Mouse (Mus musculus): Measurements from ENCODE around the gene Ube2d3. TPM values are rescaled to one million over a fixed set of nuclear protein-coding genes. Genes with fewer than 3 reads are reported as not detected.

Ube2d3 gene
- total and polyA plus RNA-seq, 3 experiments = 590 to 1,803 (median 1,178) TPM

DNA sequence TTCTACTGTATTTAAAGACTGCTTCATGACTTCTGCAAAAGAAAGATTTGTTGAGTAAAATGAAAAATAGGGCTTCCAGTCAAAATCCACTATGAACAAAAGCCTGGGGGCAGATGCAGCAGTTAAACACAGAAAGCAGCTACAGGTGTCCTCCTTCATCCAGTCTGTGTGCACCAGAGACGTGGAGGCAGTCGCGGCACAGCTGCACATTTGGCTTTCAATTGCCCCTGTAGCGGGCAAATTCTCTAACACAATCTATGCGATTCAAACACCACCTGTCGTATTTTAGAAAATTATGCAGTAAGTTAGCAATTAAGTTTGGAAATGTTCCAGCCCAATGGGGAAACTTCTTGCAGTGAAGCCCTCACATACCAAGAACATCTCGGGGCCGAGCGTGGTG, 34.7 kb upstream of the Ube2d3 start:
- TF ChIP-seq GABPA (IDR thresholded peaks at IDR 0.05; ENCODE audit: insufficient replicate concordance, low read depth, low read length) = no peak
- TF ChIP-seq RCOR1 (conservative IDR thresholded peaks at IDR 0.05; ENCODE audit: low read depth, low read length) = no peak
- TF ChIP-seq RAD21 (IDR thresholded peaks at IDR 0.05; ENCODE audit: low read depth, low read length) = no peak
- no peak for TF ChIP-seq USF1 (IDR thresholded peaks at IDR 0.05; ENCODE audit: low read depth, low read length)
- 0 out of 2 replicates have a peak, but pooled peaks have one; percentile 28 for TF ChIP-seq CHD2 (IDR thresholded peaks at IDR 0.05; ENCODE audit: low read length)
- Histone ChIP-seq H3K36me3 (replicated peaks in 1 of 2; ENCODE audit: control insufficient read depth in 1 of 2, insufficient read depth in 1 of 2, low read length in 1 of 2) (peaks cover 14 to 35% of the 10 kb centered on the region in 2 experiments), H3K79me2 (replicated peaks; ENCODE audit: control insufficient read depth, extremely low read depth, insufficient read depth, poor library complexity, severe bottlenecking) (0 out of 2 replicates have a peak, but pooled peaks cover 2% of the 10 kb centered on the region), H3K4me1 (ENCODE audit: control insufficient read depth in 1 of 2, insufficient read depth in 2 of 2) (peaks cover 2 to 17% of the 10 kb centered on the region in 2 experiments; a peak in 3 of 4 replicates), H3K4me3 (replicated peaks in 1 of 3; ENCODE audit: low read depth in 2 of 3, low read length in 2 of 3, poor library complexity in 1 of 3) (no peak overlapping the region), H3K27me3 (replicated peaks) (no peaks in the 10 kb centered on the region), H3K27ac (ENCODE audit: insufficient read depth, low read depth) (no peak overlapping the region), H3K4me2 (ENCODE audit: insufficient read depth, low read depth, poor library complexity, severe bottlenecking) (no peak overlapping the region), H3K9me3 (replicated peaks; ENCODE audit: low read length) (no peaks in the 10 kb centered on the region), H3K9ac (ENCODE audit: insufficient read depth, low read depth) (no peak overlapping the region)
- DNase-seq (ENCODE audit: extremely low read depth) = no peak
- in situ Hi-C loops (cut with MboI; ENCODE audit: low pct_ligation_motif_present, low pct_unique_long_range_greater_than_20kb, low sequenced_read_pairs) = loop anchor here (5.0 kb wide), 3 partner anchors 111 to 324 kb away; no protein-coding TSS in a partner anchor
- dilution Hi-C loops (cut with MboI; ENCODE audit: extremely low pct_ligation_motif_present, extremely low pct_unique_long_range_greater_than_20kb, low sequenced_read_pairs) = no loop called here

DNA sequence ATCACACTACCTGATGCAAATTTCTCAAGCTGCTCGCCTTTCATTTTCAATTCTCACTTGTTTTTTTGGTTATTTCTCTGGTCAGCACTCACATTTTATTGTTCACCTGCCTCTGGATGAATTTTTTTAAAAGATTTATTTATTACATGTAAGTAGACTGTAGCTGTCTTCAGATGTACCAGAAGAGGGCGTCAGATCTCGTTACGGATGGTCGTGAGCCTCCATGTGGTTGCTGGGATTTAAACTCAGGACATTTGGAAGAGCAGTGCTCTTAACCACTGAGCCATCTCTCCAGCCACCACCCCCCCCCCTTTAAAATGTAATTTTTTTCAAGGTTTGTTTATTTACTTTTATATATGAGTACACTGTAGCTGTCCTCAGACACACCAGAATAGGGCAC, 34.1 kb upstream of the Ube2d3 start:
- Histone ChIP-seq H3K9me3 (replicated peaks; ENCODE audit: low read length) (no peaks in the 10 kb centered on the region), H3K27ac (ENCODE audit: insufficient read depth, low read depth) (no peak overlapping the region), H3K36me3 (replicated peaks in 1 of 2; ENCODE audit: control insufficient read depth in 1 of 2, insufficient read depth in 1 of 2, low read length in 1 of 2) (peaks cover 14 to 40% of the 10 kb centered on the region in 2 experiments), H3K79me2 (replicated peaks; ENCODE audit: control insufficient read depth, extremely low read depth, insufficient read depth, poor library complexity, severe bottlenecking) (peaks cover 2% of the 10 kb centered on the region; the same call in 1 of the 2 replicates), H3K4me2 (ENCODE audit: insufficient read depth, low read depth, poor library complexity, severe bottlenecking) (no peak overlapping the region), H3K9ac (ENCODE audit: insufficient read depth, low read depth) (no peak overlapping the region), H3K4me3 (replicated peaks in 1 of 3; ENCODE audit: low read depth in 2 of 3, low read length in 2 of 3, poor library complexity in 1 of 3) (no peak overlapping the region), H3K4me1 (ENCODE audit: control insufficient read depth in 1 of 2, insufficient read depth in 2 of 2) (peaks cover 2 to 17% of the 10 kb centered on the region in 2 experiments; a peak in 3 of 4 replicates), H3K27me3 (replicated peaks) (no peaks in the 10 kb centered on the region)
- no peak for DNase-seq (ENCODE audit: extremely low read depth)
- TF ChIP-seq RAD21 (IDR thresholded peaks at IDR 0.05; ENCODE audit: low read depth, low read length) = peak; percentile 3
- peak in 1 of 2 experiments; percentile 41; a peak in 2 of 4 replicates for TF ChIP-seq CTCF (conservative IDR thresholded peaks at IDR 0.05 in 1 of 2, IDR thresholded peaks at IDR 0.05 in 1 of 2; ENCODE audit: low read depth in 2 of 2, low read length in 2 of 2)
- TF ChIP-seq HCFC1 (IDR thresholded peaks at IDR 0.05; ENCODE audit: low read depth, low read length) = no peak
- no peak for TF ChIP-seq SMC3 (IDR thresholded peaks at IDR 0.05; ENCODE audit: low read depth, low read length)
- in situ Hi-C loops (cut with MboI; ENCODE audit: low pct_ligation_motif_present, low pct_unique_long_range_greater_than_20kb, low sequenced_read_pairs) = loop anchor here (5.0 kb wide), 3 partner anchors 112 to 323 kb away; no protein-coding TSS in a partner anchor
- dilution Hi-C loops (cut with MboI; ENCODE audit: extremely low pct_ligation_motif_present, extremely low pct_unique_long_range_greater_than_20kb, low sequenced_read_pairs) = no loop called here

- in situ Hi-C loops (cut with MboI; ENCODE audit: low pct_ligation_motif_present, low pct_unique_long_range_greater_than_20kb, low sequenced_read_pairs) (loop anchor here (5.0 kb wide), 3 partner anchors 112 to 323 kb away; no protein-coding TSS in a partner anchor), dilution Hi-C loops (cut with MboI; ENCODE audit: extremely low pct_ligation_motif_present, extremely low pct_unique_long_range_greater_than_20kb, low sequenced_read_pairs) (no loop called here)
- TF ChIP-seq TCF12 (IDR thresholded peaks at IDR 0.05; ENCODE audit: low read depth, low read length) = no peak
- no peak for TF ChIP-seq RCOR1 (conservative IDR thresholded peaks at IDR 0.05; ENCODE audit: low read depth, low read length)
- no peak for TF ChIP-seq ZMIZ1 (IDR thresholded peaks at IDR 0.05; ENCODE audit: low read depth, low read length)
- no peak for TF ChIP-seq JUND (conservative IDR thresholded peaks at IDR 0.05; ENCODE audit: low read depth, low read length)
- peak; percentile 28 for TF ChIP-seq RAD21 (IDR thresholded peaks at IDR 0.05; ENCODE audit: low read depth, low read length)
- no peak for TF ChIP-seq MAZ (IDR thresholded peaks at IDR 0.05; ENCODE audit: low read depth, low read length)
- no peak for TF ChIP-seq POLR2A (IDR thresholded peaks at IDR 0.05; ENCODE audit: low read depth, low read length)
- no peak for TF ChIP-seq POLR2AphosphoS2 (IDR thresholded peaks at IDR 0.05; ENCODE audit: low read depth, low read length)
- TF ChIP-seq CTCF (conservative IDR thresholded peaks at IDR 0.05 in 1 of 2, IDR thresholded peaks at IDR 0.05 in 1 of 2; ENCODE audit: low read depth in 2 of 2, low read length in 2 of 2) = peak in 1 of 2 experiments; percentile 34; a peak in 2 of 4 replicates
- no peak for TF ChIP-seq MXI1 (IDR thresholded peaks at IDR 0.05; ENCODE audit: low read depth, low read length)
- peak; percentile 27 for TF ChIP-seq SMC3 (IDR thresholded peaks at IDR 0.05; ENCODE audit: low read depth, low read length)
- TF ChIP-seq TBP (conservative IDR thresholded peaks at IDR 0.05; ENCODE audit: low read depth, low read length) = no peak
- no peak for TF ChIP-seq GABPA (IDR thresholded peaks at IDR 0.05; ENCODE audit: insufficient replicate concordance, low read depth, low read length)
- no peak for TF ChIP-seq NRF1 (IDR thresholded peaks at IDR 0.05; ENCODE audit: low read depth, low read length)
- no peak for TF ChIP-seq UBTF (IDR thresholded peaks at IDR 0.05; ENCODE audit: low read depth, low read length)
- TF ChIP-seq USF1 (IDR thresholded peaks at IDR 0.05; ENCODE audit: low read depth, low read length) = no peak
- no peak for TF ChIP-seq BHLHE40 (IDR thresholded peaks at IDR 0.05; ENCODE audit: low read depth, low read length)
- TF ChIP-seq PAX5 (IDR thresholded peaks at IDR 0.05; ENCODE audit: low read length) = no peak
- H3K4me3 ChIP-seq (replicated peaks in 1 of 3; ENCODE audit: low read depth in 2 of 3, low read length in 2 of 3, poor library complexity in 1 of 3) = no peak overlapping the region
- no peak for DNase-seq (ENCODE audit: extremely low read depth)
- peaks cover 2 to 17% of the 10 kb centered on the region in 2 experiments; a peak in 3 of 4 replicates for H3K4me1 ChIP-seq (ENCODE audit: control insufficient read depth in 1 of 2, insufficient read depth in 2 of 2)
- H3K27me3 ChIP-seq (replicated peaks) = no peaks in the 10 kb centered on the region
- peaks cover 3% of the 10 kb centered on the region for H3K9me3 ChIP-seq (replicated peaks; ENCODE audit: low read length)
- H3K4me2 ChIP-seq (ENCODE audit: insufficient read depth, low read depth, poor library complexity, severe bottlenecking) = no peak overlapping the region
- H3K9ac ChIP-seq (ENCODE audit: insufficient read depth, low read depth) = no peak overlapping the region
- H3K27ac ChIP-seq (ENCODE audit: insufficient read depth, low read depth) = no peak overlapping the region
- peaks cover 2% of the 10 kb centered on the region for H3K79me2 ChIP-seq (replicated peaks; ENCODE audit: control insufficient read depth, extremely low read depth, insufficient read depth, poor library complexity, severe bottlenecking)
- H3K36me3 ChIP-seq (replicated peaks in 1 of 2; ENCODE audit: control insufficient read depth in 1 of 2, insufficient read depth in 1 of 2, low read length in 1 of 2) = peaks cover 17 to 46% of the 10 kb centered on the region in 2 experiments
These were observed 33.4 kb upstream of the Ube2d3 start for GRCm38 (mm10) chr3:135404599-135404998.
